Mouse (Mus musculus): Measurements from ENCODE around the gene Tlk1.

- TF ChIP-seq POLR2A (IDR thresholded peaks at IDR 0.05; ENCODE audit: control insufficient read depth, low read depth, low read length) (no peak), CTCF (IDR thresholded peaks at IDR 0.05; ENCODE audit: control insufficient read depth, insufficient read depth, insufficient replicate concordance, low read depth, low read length) (no peak)
Observed at GRCm38 (mm10) chr2:70823434-70823833, 2.1 kb downstream of the Tlk1 start.
